In the genomic region with DNA sequence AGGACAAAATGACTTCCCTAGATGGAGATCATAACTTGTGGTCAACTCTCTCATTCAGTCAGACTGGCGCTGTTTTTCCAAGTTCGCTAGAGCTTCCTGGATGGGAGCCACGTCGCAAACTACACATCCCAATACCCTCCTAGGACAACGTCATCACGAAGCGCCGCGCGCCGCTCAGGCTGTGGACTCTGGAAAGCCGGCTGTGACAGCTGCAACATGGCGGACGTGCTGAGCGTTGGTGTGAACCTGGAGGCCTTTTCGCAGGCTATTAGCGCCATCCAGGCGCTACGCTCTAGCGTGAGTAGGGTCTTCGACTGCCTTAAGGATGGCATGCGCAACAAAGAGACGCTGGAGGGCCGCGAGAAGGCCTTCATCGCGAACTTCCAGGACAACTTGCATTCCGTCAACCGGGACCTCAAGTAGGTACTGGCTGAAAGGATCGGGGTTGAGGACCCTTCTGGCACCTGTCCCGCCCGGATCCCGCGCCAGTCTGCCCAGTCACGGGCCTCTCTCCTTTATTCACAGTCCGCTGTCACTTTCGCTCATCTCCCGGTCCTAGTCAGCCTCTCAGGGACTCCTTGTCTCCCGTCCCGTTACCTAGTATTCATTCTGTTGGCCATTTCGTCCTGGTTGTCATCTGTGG, we compare ENCODE assay signal across 8 mouse cellular contexts. TPM values are rescaled to one million over a fixed set of nuclear protein-coding genes. Genes with fewer than 3 reads are reported as not detected.
DNase-seq lines count a peak whose midpoint lies in the region; ATAC-seq and TF ChIP-seq lines count a peak whose summit lies in the region.

A gene (plus strand): TSS at position 191 of the 643 bp plus-strand sequence.

- DNase-seq in heart, postnatal 10 days, result peak; percentile 97 to 98
- peak; percentile 98 for DNase-seq in large intestine, adult 2 months (ENCODE audit: low read depth, low spot score)
- peak; percentile 95 for DNase-seq in liver, postnatal 0 days
- peak; percentile 97 for DNase-seq in testis, postnatal 10 days (ENCODE audit: low spot score)

- peak within 1 kb of the TSS; percentile 33 for H3K9ac ChIP-seq in ES-Bruce4 (ENCODE audit: low read depth, poor library complexity, severe bottlenecking)
- H3K9ac ChIP-seq in forebrain, embryonic 13.5 days, result peak within 1 kb of the TSS; percentile 86
- H3K9ac ChIP-seq in liver, postnatal 0 days (replicated peaks), result peak within 1 kb of the TSS; percentile 91
- peak within 1 kb of the TSS; percentile 69 for H3K9ac ChIP-seq in neural tube, embryonic 14.5 days (replicated peaks; ENCODE audit: low read depth, low read length)

- H3K9me3 ChIP-seq in ES-Bruce4 (replicated peaks; ENCODE audit: control insufficient read depth, insufficient read depth, low read length, poor library complexity, severe bottlenecking), result no peaks in the 10 kb centered on the region
- no peaks in the 10 kb centered on the region for H3K9me3 ChIP-seq in forebrain, embryonic 13.5 days (replicated peaks)
- no peaks in the 10 kb centered on the region for H3K9me3 ChIP-seq in liver, postnatal 0 days (ENCODE audit: low read length)
- H3K9me3 ChIP-seq in neural tube, embryonic 14.5 days (ENCODE audit: control insufficient read depth, low read length), result no peaks in the 10 kb centered on the region

- H3K27ac ChIP-seq in ES-Bruce4 (ENCODE audit: insufficient read depth, low read length), result no peak within 1 kb of the TSS
- H3K27ac ChIP-seq in forebrain, embryonic 13.5 days, result peak within 1 kb of the TSS; percentile 57
- peak within 1 kb of the TSS; percentile 58; the same call in 1 of the 2 replicates for H3K27ac ChIP-seq in liver, postnatal 0 days (ENCODE audit: low read depth)
- peak within 1 kb of the TSS; percentile 49 for H3K27ac ChIP-seq in neural tube, embryonic 14.5 days (ENCODE audit: low read depth, low read length)

- intact Hi-C loops in heart, postnatal 10 days (cut with DNase I), result no loop called here

- no peaks in the 10 kb centered on the region for H3K27me3 ChIP-seq in ES-Bruce4 (ENCODE audit: control insufficient read depth, insufficient read depth, low read length, poor library complexity, severe bottlenecking)
- H3K27me3 ChIP-seq in forebrain, embryonic 13.5 days, result peaks cover 4% of the 10 kb centered on the region; the same call in 1 of the 2 replicates
- H3K27me3 ChIP-seq in liver, postnatal 0 days (ENCODE audit: insufficient read depth, low read length), result no peaks in the 10 kb centered on the region
- H3K27me3 ChIP-seq in neural tube, embryonic 14.5 days (ENCODE audit: control insufficient read depth, insufficient read depth, low read length), result no peaks in the 10 kb centered on the region

- H3K36me3 ChIP-seq in ES-Bruce4 (ENCODE audit: control insufficient read depth, insufficient read depth, low read length, poor library complexity, severe bottlenecking), result no peaks in the 10 kb centered on the region
- H3K36me3 ChIP-seq in forebrain, embryonic 13.5 days (ENCODE audit: poor library complexity, severe bottlenecking), result peaks cover 23% of the 10 kb centered on the region
- peaks cover 10% of the 10 kb centered on the region; the same call in 1 of the 2 replicates for H3K36me3 ChIP-seq in liver, postnatal 0 days (replicated peaks; ENCODE audit: insufficient read depth, low read length)
- peaks cover 14% of the 10 kb centered on the region for H3K36me3 ChIP-seq in neural tube, embryonic 14.5 days (ENCODE audit: control insufficient read depth, insufficient read depth, low read length)

- H3K4me1 ChIP-seq in ES-Bruce4 (ENCODE audit: control insufficient read depth, insufficient read depth, low read length), result no peaks in the 10 kb centered on the region
- H3K4me1 ChIP-seq in forebrain, embryonic 13.5 days, result peaks cover 17% of the 10 kb centered on the region
- H3K4me1 ChIP-seq in liver, postnatal 0 days (ENCODE audit: insufficient read depth), result peaks cover 6% of the 10 kb centered on the region
- peaks cover 11% of the 10 kb centered on the region for H3K4me1 ChIP-seq in neural tube, embryonic 14.5 days (ENCODE audit: control insufficient read depth, insufficient read depth, low read length)

- H3K4me2 ChIP-seq in forebrain, embryonic 13.5 days, result peak within 1 kb of the TSS; percentile 96
- H3K4me2 ChIP-seq in liver, postnatal 0 days (ENCODE audit: low read depth, low read length), result peak within 1 kb of the TSS; percentile 93
- H3K4me2 ChIP-seq in neural tube, embryonic 14.5 days (ENCODE audit: low read depth, low read length), result peak within 1 kb of the TSS; percentile 81

- WGBS in forebrain, embryonic 13.5 days, result 2% methylated on average over 41 of the region's 41 CpGs
- 1% methylated on average over 41 of the region's 41 CpGs for WGBS in large intestine, adult 2 months
- whole genome bisulfite sequencing in liver, postnatal 0 days (ENCODE audit: insufficient replicate concordance), result 1% methylated on average over 41 of the region's 41 CpGs
- 2% methylated on average over 41 of the region's 41 CpGs for WGBS in neural tube, embryonic 14.5 days

- H3K4me3 ChIP-seq in ES-Bruce4 (ENCODE audit: low read depth, low read length), result peak within 1 kb of the TSS; percentile 82
- peak within 1 kb of the TSS; percentile 92 for H3K4me3 ChIP-seq in forebrain, embryonic 13.5 days
- peak within 1 kb of the TSS; percentile 97 for H3K4me3 ChIP-seq in liver, postnatal 0 days (ENCODE audit: low read depth, low read length)
- peak within 1 kb of the TSS; percentile 68 for H3K4me3 ChIP-seq in neural tube, embryonic 14.5 days (ENCODE audit: low read depth, low read length)

- no peak for TF ChIP-seq EP300 in ES-Bruce4 (IDR thresholded peaks at IDR 0.05; ENCODE audit: insufficient read depth, low read depth, low read length)
- no peak for TF ChIP-seq EP300 in liver, postnatal 0 days (IDR thresholded peaks at IDR 0.05; ENCODE audit: low read depth)

- no peak for TF ChIP-seq POLR2A in ES-Bruce4 (IDR thresholded peaks at IDR 0.05; ENCODE audit: insufficient read depth, low read length)

- peak; percentile 87; the same call in 1 of the 2 replicates for ATAC-seq in cerebellum, adult (ENCODE audit: insufficient number of reproducible peaks, low FRiP score, low TSS enrichment)
- peak; percentile 99 for ATAC-seq in forebrain, embryonic 13.5 days
- ATAC-seq in liver, postnatal 0 days, result peak; percentile 100
- peak; percentile 97 for ATAC-seq in neural tube, embryonic 14.5 days (ENCODE audit: low read depth)

- TF ChIP-seq CTCF in ES-Bruce4 (IDR thresholded peaks at IDR 0.05; ENCODE audit: low read depth, low read length), result no peak
- peak; percentile 19; the same call in 1 of the 2 replicates for TF ChIP-seq CTCF in liver, postnatal 0 days (IDR thresholded peaks at IDR 0.05; ENCODE audit: low read depth)

RNA-seq across cellular contexts. Expression of the gene that starts here (rescaled TPM):
- polyA plus RNA-seq in ES-Bruce4 (2011; ENCODE audit: insufficient read depth, insufficient read length, low read depth, missing spikeins), result 20.3 and 21.4 TPM in 2 replicates
- polyA plus RNA-seq in forebrain, embryonic 13.5 days (2015; fragmentation: Nextera tagmentation; extraction: Ambion mirVana), result 98.0 and 100 TPM in 2 replicates
- total RNA-seq in heart, postnatal 10 days (2021), result 10 to 100 TPM; 18.9 to 23.3 TPM
- polyA plus RNA-seq in large intestine, adult 2 months (2012; rRNA removed), result 35.5 and 39.0 TPM in 2 replicates
- 10.4 and 13.0 TPM in 2 replicates for polyA plus RNA-seq in liver, postnatal 0 days (2015; fragmentation: Nextera tagmentation; extraction: Ambion mirVana)
- 76.2 and 77.9 TPM in 2 replicates for polyA plus RNA-seq in neural tube, embryonic 14.5 days (2014; fragmentation: Nextera tagmentation; extraction: Ambion mirVana)

Comparison
In these comparisons a context has a peak if more than half of its experiments do, and no peak if none do; other contexts are left out.
1. H3K9ac ChIP-seq: peak in every context shown above with its lines; median percentile 91 in liver, postnatal 0 days; 86 in forebrain, embryonic 13.5 days; 69 in neural tube, embryonic 14.5 days; 33 in ES-Bruce4.